In the genomic region with DNA sequence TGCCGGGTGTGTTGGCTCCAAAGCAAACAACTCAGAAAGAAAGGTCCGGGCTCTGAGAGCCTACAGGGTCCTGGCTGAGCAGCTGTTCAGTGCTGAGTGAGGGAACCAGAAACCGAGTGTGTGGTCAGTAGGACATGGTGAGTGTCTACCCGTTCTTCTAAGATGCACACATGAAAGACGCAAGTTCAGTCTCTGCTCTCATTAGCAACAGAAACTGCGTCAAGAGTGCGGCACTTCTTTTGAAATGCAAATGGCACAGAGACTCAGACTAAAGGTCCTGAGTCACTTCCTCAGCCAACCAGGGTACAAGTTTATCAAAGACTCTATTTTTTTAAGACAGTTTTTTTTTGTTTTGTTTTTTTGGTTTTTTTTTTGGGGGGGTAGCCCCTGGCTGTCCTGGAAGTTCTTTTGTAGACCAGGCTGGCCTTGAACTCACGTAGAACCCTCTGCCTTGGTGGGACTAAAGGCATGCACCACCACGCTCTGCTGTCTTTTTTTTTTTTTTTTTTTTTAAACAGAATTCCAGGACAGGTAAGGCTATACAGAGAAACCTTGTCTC, we compare ENCODE assay signal across 15 mouse cellular contexts. TPM values are rescaled to one million over a fixed set of nuclear protein-coding genes. Genes with fewer than 3 reads are reported as not detected.
"Had no signal": no experiment of that assay in that cellular context is flagged by ENCODE, and none has a peak within 500 bp of the region (broad histone marks: within the 10 kb centered on the region; RNA-seq: fewer than 3 reads in every experiment).

No protein-coding gene starts in this region.

- H3K27ac ChIP-seq: kidney, embryonic 15.5 days; left cerebral cortex, adult 2 months; limb, embryonic 15.5 days; liver, embryonic 12.5 days; macrophage; midbrain, embryonic 15.5 days; neural tube, embryonic 12.5 days; stomach, postnatal 0 days had no signal

- H3K36me3 ChIP-seq: kidney, embryonic 15.5 days; limb, embryonic 15.5 days; liver, embryonic 12.5 days; midbrain, embryonic 15.5 days; neural tube, embryonic 12.5 days had no signal

- H3K9me3 ChIP-seq: kidney, embryonic 15.5 days; limb, embryonic 15.5 days; liver, embryonic 12.5 days; midbrain, embryonic 15.5 days; neural tube, embryonic 12.5 days had no signal

- H3K9ac ChIP-seq: kidney, embryonic 15.5 days; limb, embryonic 15.5 days; liver, embryonic 12.5 days; lung, embryonic 14.5 days; midbrain, embryonic 15.5 days; neural tube, embryonic 12.5 days had no signal

- ATAC-seq: liver, embryonic 12.5 days; midbrain, embryonic 15.5 days had no signal

- H3K4me3 ChIP-seq: kidney, embryonic 15.5 days; left cerebral cortex, adult 2 months; limb, embryonic 15.5 days; liver, embryonic 12.5 days; midbrain, embryonic 15.5 days; neural tube, embryonic 12.5 days had no signal

- H3K4me2 ChIP-seq: kidney, embryonic 15.5 days; limb, embryonic 15.5 days; liver, embryonic 12.5 days; lung, embryonic 14.5 days; midbrain, embryonic 15.5 days; neural tube, embryonic 12.5 days had no signal

- DNase-seq: kidney, postnatal 14 days; lung, embryonic 14.5 days; lung, postnatal 14 days; thymus, postnatal 4 days had no signal

RNA-seq across cellular contexts. Expression of a gene that starts 4.3 kb away (rescaled TPM):
- polyA plus RNA-seq: large intestine, adult 2 months; limb, embryonic 11.5 days; liver, embryonic 12.5 days; liver, embryonic 16.5 days; macrophage had no signal
